Mouse (Mus musculus) activated CD4-positive, CD25-positive, alpha-beta regulatory T cell, adult 4 months (primary cell): ENCODE results near the gene Olfr237-ps1. TPM values are rescaled to one million over a fixed set of nuclear protein-coding genes. Genes with fewer than 3 reads are reported as not detected.
"Not testable (repeated sequence)": the region's sequence is repeated elsewhere in the genome, so short reads cannot be mapped to it uniquely, and the experiment has no call there.

ENCODE experiments used
- ATAC-seq: one replicate; pipeline ENCODE4 v1.8.0; 2017
- polyA plus RNA-seq, 2 experiments: library from polyadenylated mRNA; unstranded; fragments of 100-300 nt; shearing (Covaris generic); gene quantifications; one replicate each; pipeline ENCODE4 v1.2.1; 2017

The Olfr237-ps1 gene
- polyA plus RNA-seq: not detected

DNA sequence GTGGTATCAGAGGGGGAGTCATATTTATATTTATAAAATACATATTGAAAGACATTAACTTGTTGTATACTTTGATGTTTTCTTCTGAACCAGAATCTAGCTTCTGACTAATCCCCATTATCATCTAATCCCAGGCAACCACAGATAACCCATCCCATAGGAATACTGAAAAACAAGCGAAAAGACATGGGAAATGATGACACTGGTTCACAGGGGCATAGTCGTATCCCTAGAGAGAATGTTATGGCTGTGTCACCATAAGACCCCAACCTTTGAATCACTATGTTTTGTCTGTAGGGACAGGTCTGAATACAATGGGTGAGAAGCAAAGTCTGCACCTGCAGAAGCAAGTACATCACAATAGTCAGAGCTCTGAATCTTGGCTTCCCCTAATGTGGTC, at the start of gene Olfr237-ps1:
Gene Olfr237-ps1, plus strand, starts transcription at position 301 of the 400 bp plus-strand sequence.
- not testable (repeated sequence) for ATAC-seq

DNA sequence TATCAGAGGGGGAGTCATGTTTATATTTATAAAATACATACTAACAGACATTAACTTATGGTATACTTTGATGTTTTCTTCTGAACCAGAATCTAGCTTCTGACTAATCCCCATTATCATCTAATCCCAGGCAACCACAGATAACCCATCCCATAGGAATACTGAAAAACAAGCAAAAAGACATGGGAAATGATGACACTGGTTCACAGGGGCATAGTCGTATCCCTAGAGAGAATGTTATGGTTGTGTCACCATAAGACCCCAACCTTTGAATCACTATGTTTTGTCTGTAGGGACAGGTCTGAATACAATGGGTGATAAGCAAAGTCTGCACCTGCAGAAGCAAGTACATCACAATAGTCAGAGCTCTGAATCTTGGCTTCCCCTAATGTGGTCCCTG, 40.3 kb upstream of the Olfr237-ps1 start, which contains the start of gene Olfr441:
Gene Olfr441, plus strand, starts transcription at position 301 of the 400 bp plus-strand sequence.
- ATAC-seq: not testable (repeated sequence)

DNA sequence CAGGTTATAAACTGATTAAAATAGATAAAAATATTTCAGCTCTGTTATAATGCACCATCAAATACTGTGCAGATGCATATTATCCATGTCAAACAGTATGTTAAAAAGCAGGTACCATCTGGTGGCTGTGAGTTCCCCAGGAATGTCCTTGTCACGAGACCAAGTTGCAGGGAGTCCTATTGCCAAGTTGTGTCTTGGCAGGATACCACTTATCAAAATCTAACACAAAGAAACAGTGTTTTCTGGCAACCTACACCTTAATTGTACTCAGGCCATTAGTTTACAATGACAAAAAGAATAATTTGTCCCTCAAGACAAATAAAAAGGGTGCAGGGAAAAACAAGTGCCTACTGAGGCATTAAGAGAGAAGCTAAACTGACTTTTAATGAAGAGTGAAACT, 13.1 kb downstream of the Olfr237-ps1 start:
- no peak for ATAC-seq

DNA sequence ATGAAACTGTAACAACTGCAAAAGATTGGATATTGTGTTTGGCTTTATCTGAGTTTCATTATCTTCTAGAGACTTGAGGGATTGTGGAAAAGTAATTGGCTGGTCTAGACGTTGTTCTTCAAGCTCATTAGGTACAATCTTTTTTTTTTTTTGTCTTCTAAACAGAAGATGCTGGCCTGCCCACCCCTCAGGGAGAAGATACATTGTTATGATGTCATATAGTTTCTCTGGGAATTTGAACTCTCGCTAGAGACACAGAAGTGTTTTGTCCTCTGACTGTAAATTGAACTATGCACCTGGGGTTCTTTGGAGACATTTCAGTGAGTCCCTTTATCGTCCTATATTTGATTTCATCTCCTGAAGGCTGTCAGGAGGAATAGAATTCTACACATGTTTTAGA, 16.6 kb downstream of the Olfr237-ps1 start, which contains the start of gene Olfr437:
Gene Olfr437, plus strand, starts transcription at position 301 of the 400 bp plus-strand sequence.
- ATAC-seq: no peak

DNA sequence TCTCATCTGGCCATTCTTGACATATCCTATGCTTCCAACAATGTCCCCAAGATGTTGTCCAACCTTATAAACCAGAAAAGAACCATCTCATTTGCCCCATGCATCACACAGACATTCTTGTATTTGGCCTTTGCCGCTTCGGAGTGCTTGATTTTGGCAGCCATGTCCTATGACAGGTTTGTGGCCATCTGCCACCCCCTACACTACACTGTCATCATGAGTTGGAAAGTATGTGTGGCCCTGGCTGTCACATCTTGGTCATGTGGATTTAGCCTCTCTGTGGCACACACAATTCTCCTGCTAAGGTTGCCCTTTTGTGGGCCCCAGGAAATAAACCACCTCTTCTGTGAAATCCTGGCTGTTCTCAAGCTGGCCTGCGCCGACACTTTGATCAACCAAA, 20.9 kb downstream of the Olfr237-ps1 start:
- no peak for ATAC-seq

DNA sequence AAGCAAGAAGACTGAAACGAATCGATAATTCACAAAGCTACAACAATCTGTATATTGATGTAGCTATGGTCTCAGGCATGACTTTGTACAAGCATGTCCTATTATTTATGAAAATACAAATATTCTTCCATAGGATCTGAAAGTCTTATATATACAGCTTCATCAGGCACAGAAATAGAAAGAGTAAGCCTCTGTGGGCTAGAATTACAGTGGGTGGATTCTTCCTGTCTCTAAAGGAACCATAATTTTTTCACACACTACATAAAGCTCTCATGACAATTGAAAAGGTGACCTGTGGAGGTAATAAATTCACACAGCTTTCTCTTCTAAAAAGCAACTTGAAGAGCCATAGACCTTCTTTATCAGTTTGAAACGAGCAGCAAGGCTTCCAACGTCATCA, 25.5 kb downstream of the Olfr237-ps1 start, which contains the start of gene Olfr13:
Gene Olfr13, plus strand, starts transcription at position 301 of the 400 bp plus-strand sequence.
- no peak for ATAC-seq

DNA sequence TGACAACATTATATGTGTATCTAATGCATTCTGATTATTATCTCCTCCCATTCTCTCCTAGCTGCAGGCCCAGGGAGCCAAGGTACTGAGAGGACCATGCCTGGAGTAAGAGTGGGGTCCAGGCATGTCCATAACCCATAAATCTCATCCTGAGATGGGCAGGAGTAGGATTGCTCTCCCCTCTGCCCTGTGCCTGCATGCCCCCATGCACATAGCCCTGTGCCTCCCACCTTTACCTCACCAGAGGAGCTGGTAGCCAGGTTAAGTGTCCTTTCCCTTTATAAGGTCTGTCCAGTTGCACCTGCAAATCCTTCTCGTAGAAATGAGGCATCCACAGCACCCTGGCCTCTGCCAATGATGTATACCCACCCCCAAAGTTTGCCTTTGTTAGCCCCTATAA, 31.8 kb downstream of the Olfr237-ps1 start:
- ATAC-seq: no peak

DNA sequence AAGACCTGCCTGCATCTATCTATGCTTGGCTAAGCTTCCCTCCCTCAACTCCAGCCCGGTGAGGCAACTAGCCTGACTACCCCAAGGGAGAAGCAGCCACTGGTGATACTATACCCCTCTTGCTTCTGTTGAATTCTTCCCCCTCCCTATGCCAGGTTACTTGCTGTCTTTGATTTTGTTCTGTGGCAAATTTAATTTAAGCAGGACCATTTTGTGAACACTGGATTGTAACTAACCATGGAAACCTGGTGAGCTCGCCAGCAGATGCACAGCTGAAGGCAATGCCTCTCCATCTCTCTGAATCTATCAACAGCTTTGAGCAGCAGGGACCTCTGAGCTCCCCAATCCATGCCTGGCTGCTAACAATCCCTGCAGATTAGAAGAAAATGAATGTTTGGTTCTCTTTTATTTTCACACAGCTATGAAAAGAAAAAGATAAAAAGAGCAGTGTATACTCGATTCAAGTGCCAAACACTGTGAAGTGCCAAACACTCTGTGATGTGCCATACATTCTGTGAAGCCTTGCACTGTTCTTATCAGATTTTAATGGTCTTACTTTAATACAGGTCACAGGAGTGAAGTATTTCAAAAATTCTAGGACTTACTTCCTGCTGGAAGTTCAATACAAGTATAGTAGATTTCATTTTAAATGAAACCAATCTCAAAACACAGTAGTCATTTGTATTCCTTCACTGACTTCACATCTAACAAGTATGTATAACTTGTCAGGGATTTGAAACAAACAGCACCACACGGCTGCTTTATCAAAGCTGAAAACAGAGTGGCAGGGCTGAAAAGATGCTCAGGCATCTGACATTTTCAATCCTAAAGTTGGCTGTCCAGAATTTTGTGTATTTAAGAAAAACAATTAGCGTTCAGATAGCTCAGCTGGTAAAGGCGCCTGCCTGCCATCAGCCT, 32.5 kb downstream of the Olfr237-ps1 start:
- ATAC-seq: no peak

DNA sequence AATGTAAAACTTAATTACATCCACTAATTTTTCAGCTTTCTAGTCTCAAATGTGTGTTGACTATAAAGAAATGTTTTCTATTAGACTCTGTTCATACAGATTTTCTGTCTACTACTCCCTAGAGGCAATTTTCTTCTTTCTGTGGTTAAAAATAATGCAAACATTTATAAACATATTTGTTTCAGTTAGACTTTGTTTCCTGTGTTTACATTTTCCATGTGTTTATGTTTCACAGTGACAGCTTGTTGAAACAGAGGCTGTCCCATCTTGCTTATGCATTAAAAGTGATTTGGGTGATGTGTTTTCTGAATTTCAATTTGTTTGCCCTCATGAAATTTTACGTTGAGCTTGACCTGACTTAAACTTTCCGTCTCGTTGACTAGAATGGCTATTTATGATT, 44.6 kb downstream of the Olfr237-ps1 start:
- ATAC-seq: no peak

DNA sequence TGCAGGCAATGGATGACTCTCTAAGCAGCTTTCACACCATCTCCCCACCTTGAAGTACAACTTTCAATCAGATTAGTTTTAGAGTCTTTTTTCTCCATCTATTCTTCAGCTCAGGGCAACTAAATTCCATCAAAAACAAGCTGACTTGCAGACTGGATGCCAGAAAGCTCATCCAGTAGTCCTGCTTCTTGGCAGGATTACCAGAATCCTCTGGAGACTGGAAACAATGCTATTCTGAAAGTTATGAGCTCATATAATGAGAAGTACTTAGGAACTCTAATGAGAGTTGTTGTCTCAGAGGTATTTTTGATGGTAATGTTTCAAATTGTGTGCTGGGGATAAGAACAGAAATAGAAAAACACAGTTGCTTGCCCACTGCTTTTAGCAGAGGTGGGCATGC, 50.4 kb downstream of the Olfr237-ps1 start, which contains the start of gene Olfr435:
Gene Olfr435, plus strand, starts transcription at position 366 of the 400 bp plus-strand sequence.
- ATAC-seq: no peak

DNA sequence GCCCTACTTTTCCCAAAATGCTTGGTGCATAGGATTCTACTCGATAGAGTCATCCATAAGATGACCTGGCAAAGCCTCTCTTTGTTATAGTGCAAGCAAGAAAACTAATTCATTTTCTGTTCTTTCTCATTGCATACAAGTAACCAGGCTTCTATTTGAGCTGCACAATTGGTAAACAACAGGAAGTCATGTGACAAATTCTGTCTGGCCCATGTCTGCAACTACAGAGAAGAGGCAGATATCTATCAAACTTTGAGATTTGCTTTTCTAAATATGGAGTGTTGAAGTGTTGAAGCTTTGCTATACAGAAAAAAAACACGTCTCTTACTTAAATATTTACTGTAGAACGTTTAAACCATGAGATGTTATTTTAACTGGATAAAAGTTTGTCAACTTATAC, 51.7 kb downstream of the Olfr237-ps1 start:
- peak; percentile 82 for ATAC-seq

DNA sequence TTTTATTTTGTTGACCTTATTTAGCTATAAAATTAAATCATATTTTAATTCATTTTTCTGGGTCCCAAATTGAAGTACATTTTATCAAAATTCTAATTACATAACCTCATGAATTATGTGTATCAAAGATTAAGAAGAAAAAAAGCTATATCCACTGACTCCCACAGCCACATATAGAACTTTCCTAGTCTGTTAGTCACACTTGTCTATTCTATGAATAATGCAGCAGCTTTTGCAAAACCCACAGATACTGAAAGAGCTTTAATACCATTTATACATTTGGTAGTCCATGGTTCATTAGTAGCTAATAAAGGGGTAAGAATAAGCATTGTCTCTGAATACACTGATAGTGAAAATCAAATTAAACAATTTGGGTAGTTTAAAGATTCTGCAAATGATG, 56.4 kb downstream of the Olfr237-ps1 start:
- no peak for ATAC-seq

DNA sequence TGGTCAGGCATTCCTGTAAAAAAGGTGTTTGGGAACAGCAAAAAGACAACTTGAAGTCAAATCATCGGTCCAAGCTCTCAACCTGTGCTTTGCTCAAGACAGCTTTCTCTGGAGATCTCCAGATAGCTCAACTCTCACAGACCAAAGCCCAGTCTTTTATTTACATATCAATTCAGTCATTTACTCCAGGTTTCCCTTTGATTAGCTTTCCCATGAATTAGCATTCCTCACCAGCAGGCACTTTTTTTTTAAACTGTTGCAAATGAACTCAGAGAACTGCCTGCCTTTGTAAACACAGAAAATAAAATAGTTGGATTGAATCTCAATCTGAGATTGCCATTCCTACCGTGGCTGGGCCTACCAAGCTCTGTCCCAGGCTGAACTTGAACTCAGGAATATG, 59.0 kb downstream of the Olfr237-ps1 start:
- ATAC-seq: no peak

Other genes with a start within 250 kb of the Olfr237-ps1 start
- under 1 TPM in 1 of 2 experiments, not detected in 1; 0.15 TPM for gene Olfr447, start 237.7 kb upstream of the Olfr237-ps1 start, polyA plus RNA-seq
- under 1 TPM in 1 of 2 experiments, not detected in 1; 0.20 TPM for gene Olfr446, start 225.2 kb upstream of the Olfr237-ps1 start, polyA plus RNA-seq
- not detected for gene Olfr444, start 197.5 kb upstream of the Olfr237-ps1 start, polyA plus RNA-seq
- not detected for gene Olfr441, start 40.2 kb upstream of the Olfr237-ps1 start, polyA plus RNA-seq
- not detected for gene Olfr437, start 16.7 kb downstream of the Olfr237-ps1 start, polyA plus RNA-seq
- not detected for gene Olfr13, start 25.6 kb downstream of the Olfr237-ps1 start, polyA plus RNA-seq
- gene Olfr435, start 50.6 kb downstream of the Olfr237-ps1 start, polyA plus RNA-seq: not detected
- gene Olfr434, start 66.5 kb downstream of the Olfr237-ps1 start, polyA plus RNA-seq: not detected
- not detected for gene Olfr47, start 85.0 kb downstream of the Olfr237-ps1 start, polyA plus RNA-seq
- 1 to 10 TPM; 2.2 to 2.9 TPM for gene Arhgef5, start 119.0 kb downstream of the Olfr237-ps1 start, polyA plus RNA-seq
- not detected for gene Nobox, start 163.0 kb downstream of the Olfr237-ps1 start, polyA plus RNA-seq